Mouse (Mus musculus) limb, embryonic 10.5 days (tissue): ENCODE measurements around the gene Nkain1. TPM values are rescaled to one million over a fixed set of nuclear protein-coding genes. Genes with fewer than 3 reads are reported as not detected.
A peak's percentile ranks its signal among the peaks of the same experiment; 100 is the strongest.

Experiments used
- DNase-seq: peaks from one replicate; pipeline ENCODE4 v3.0.0-alpha.2; 2017; ENCODE audit warnings: low spot score
- H3K27ac ChIP-seq: fragments of 300-500 bp; sonication (generic); 2 replicates; pipeline ENCODE4 v1.5.1; 2016; ENCODE audit warnings: mild to moderate bottlenecking
- H3K27me3 ChIP-seq: fragments of 300-500 bp; sonication (generic); 2 replicates; pipeline ENCODE4 v1.6.1; 2016; ENCODE audit warnings: low read depth, mild to moderate bottlenecking; ENCODE audit not compliant: poor library complexity, severe bottlenecking
- H3K36me3 ChIP-seq: fragments of 300-500 bp; sonication (generic); 2 replicates; pipeline ENCODE4 v1.6.1; 2016; ENCODE audit warnings: mild to moderate bottlenecking, moderate library complexity
- H3K4me1 ChIP-seq: fragments of 300-500 bp; sonication (generic); 2 replicates; pipeline ENCODE4 v1.6.1; 2016
- H3K4me3 ChIP-seq: fragments of 300-500 bp; sonication (generic); 2 replicates; pipeline ENCODE4 v1.5.1; 2016; ENCODE audit warnings: mild to moderate bottlenecking, moderate library complexity
- H3K9me3 ChIP-seq: fragments of 300-500 bp; sonication (generic); replicated peaks from 2 replicates; pipeline ENCODE4 v1.6.1; 2016; ENCODE audit warnings: mild to moderate bottlenecking
- WGBS: fragments of 180-500 bp; shearing (Covaris S2); methylation state at CpG from one replicate; pipeline ENCODE4 v1.1.7; 2016; 5-methylcytosine and 5-hydroxymethylcytosine counted together
- polyA plus RNA-seq: library from polyadenylated mRNA; unstranded; fragments of >200 nt; fragmentation: Nextera tagmentation; extraction: Ambion mirVana; gene quantifications from 2 replicates; pipeline ENCODE4 v1.2.1, GENCODE M21; 2016

Nkain1 gene
- polyA plus RNA-seq, 1 experiment from 2014 or later = 4.8 TPM

- H3K9me3 ChIP-seq = no peaks in the 10 kb centered on the region
- H3K36me3 ChIP-seq = peaks cover 26% of the 10 kb centered on the region
- no peak overlapping the region for H3K27ac ChIP-seq
- H3K4me3 ChIP-seq = no peak overlapping the region
- H3K27me3 ChIP-seq = no peaks in the 10 kb centered on the region
- no peak for DNase-seq
- H3K4me1 ChIP-seq = peaks cover 51% of the 10 kb centered on the region
- 92% methylated on average over 9 of the region's 9 CpGs for WGBS
Measured at GRCm38 (mm10) chr4:130563260-130563756, 10.7 kb downstream of the Nkain1 start.

GRCm38 (mm10) chr4:130560576-130561310, 13.2 kb downstream of the Nkain1 start:
- Histone ChIP-seq H3K36me3 (peaks cover 29% of the 10 kb centered on the region), H3K4me3 (no peak overlapping the region), H3K27ac (peak overlapping the region; percentile 37; the same call in 1 of the 2 replicates), H3K9me3 (no peaks in the 10 kb centered on the region), H3K4me1 (peaks cover 59% of the 10 kb centered on the region), H3K27me3 (no peaks in the 10 kb centered on the region)
- 46% methylated on average over 11 of the region's 11 CpGs for WGBS
- DNase-seq = no peak

- WGBS = 93% methylated on average over 3 of the region's 3 CpGs
Measured at GRCm38 (mm10) chr4:130559220-130559619, 14.8 kb downstream of the Nkain1 start.

GRCm38 (mm10) chr4:130557852-130558251, 16.1 kb downstream of the Nkain1 start:
- no peak for DNase-seq
- no peak overlapping the region for H3K4me3 ChIP-seq
- peaks cover 51% of the 10 kb centered on the region for H3K4me1 ChIP-seq
- H3K36me3 ChIP-seq = peaks cover 28% of the 10 kb centered on the region
- H3K27me3 ChIP-seq = no peaks in the 10 kb centered on the region
- 85% methylated on average over 12 of the region's 12 CpGs for WGBS
- H3K9me3 ChIP-seq = no peaks in the 10 kb centered on the region
- no peak overlapping the region for H3K27ac ChIP-seq

More at GRCm38 (mm10) chr4:130559220-130559619, 14.8 kb downstream of the Nkain1 start:
- DNase-seq = no peak
- Histone ChIP-seq H3K4me1 (peaks cover 49% of the 10 kb centered on the region), H3K27me3 (no peaks in the 10 kb centered on the region), H3K9me3 (no peaks in the 10 kb centered on the region), H3K36me3 (peaks cover 34% of the 10 kb centered on the region), H3K4me3 (no peak overlapping the region), H3K27ac (no peak overlapping the region)

- peaks cover 60% of the 10 kb centered on the region for H3K4me1 ChIP-seq
- DNase-seq = no peak
- peaks cover 28% of the 10 kb centered on the region for H3K36me3 ChIP-seq
- no peak overlapping the region for H3K27ac ChIP-seq
- no peaks in the 10 kb centered on the region for H3K27me3 ChIP-seq
- WGBS = 60% methylated on average over 1 of the region's 1 CpGs
- H3K4me3 ChIP-seq = no peak overlapping the region
- H3K9me3 ChIP-seq = no peaks in the 10 kb centered on the region
Measured at GRCm38 (mm10) chr4:130556992-130557391, 17.0 kb downstream of the Nkain1 start.

- Histone ChIP-seq H3K27me3 (no peaks in the 10 kb centered on the region), H3K27ac (no peak overlapping the region), H3K4me1 (peaks cover 58% of the 10 kb centered on the region), H3K36me3 (peaks cover 28% of the 10 kb centered on the region), H3K9me3 (no peaks in the 10 kb centered on the region), H3K4me3 (no peak overlapping the region)
- WGBS = 56% methylated on average over 5 of the region's 5 CpGs
- no peak for DNase-seq
Measured at GRCm38 (mm10) chr4:130556224-130556623, 17.7 kb downstream of the Nkain1 start.

GRCm38 (mm10) chr4:130553121-130553448, 20.9 kb downstream of the Nkain1 start:
- Histone ChIP-seq H3K4me3 (no peak overlapping the region), H3K9me3 (no peaks in the 10 kb centered on the region), H3K4me1 (peaks cover 52% of the 10 kb centered on the region), H3K36me3 (peaks cover 18% of the 10 kb centered on the region), H3K27ac (peak overlapping the region; percentile 30; the same call in 1 of the 2 replicates), H3K27me3 (no peaks in the 10 kb centered on the region)
- no peak for DNase-seq
- 31% methylated on average over 6 of the region's 6 CpGs for WGBS

GRCm38 (mm10) chr4:130552312-130553120, 21.5 kb downstream of the Nkain1 start:
- H3K36me3 ChIP-seq = peaks cover 14% of the 10 kb centered on the region
- DNase-seq = peak; percentile 78
- H3K9me3 ChIP-seq = no peaks in the 10 kb centered on the region
- H3K27ac ChIP-seq = peak overlapping the region; percentile 30
- H3K4me3 ChIP-seq = no peak overlapping the region; the same call in 1 of the 2 replicates
- WGBS = 25% methylated on average over 8 of the region's 8 CpGs
- no peaks in the 10 kb centered on the region for H3K27me3 ChIP-seq
- peaks cover 55% of the 10 kb centered on the region for H3K4me1 ChIP-seq

GRCm38 (mm10) chr4:130550511-130550910, 23.5 kb downstream of the Nkain1 start:
- H3K27me3 ChIP-seq = no peaks in the 10 kb centered on the region
- WGBS = 90% methylated on average over 9 of the region's 9 CpGs
- H3K36me3 ChIP-seq = peaks cover 9% of the 10 kb centered on the region
- H3K4me1 ChIP-seq = peaks cover 59% of the 10 kb centered on the region
- H3K27ac ChIP-seq = no peak overlapping the region
- no peak for DNase-seq
- H3K4me3 ChIP-seq = no peak overlapping the region
- no peaks in the 10 kb centered on the region for H3K9me3 ChIP-seq

- no peak for DNase-seq
- H3K9me3 ChIP-seq = no peaks in the 10 kb centered on the region
- H3K36me3 ChIP-seq = peaks cover 6% of the 10 kb centered on the region
- H3K27ac ChIP-seq = no peak overlapping the region
- H3K4me1 ChIP-seq = peaks cover 64% of the 10 kb centered on the region
- no peaks in the 10 kb centered on the region for H3K27me3 ChIP-seq
- H3K4me3 ChIP-seq = no peak overlapping the region
- 87% methylated on average over 8 of the region's 8 CpGs for WGBS
Measured at GRCm38 (mm10) chr4:130549189-130549588, 24.8 kb downstream of the Nkain1 start.

GRCm38 (mm10) chr4:130546798-130547562, 27.0 kb downstream of the Nkain1 start:
- 15% methylated on average over 13 of the region's 13 CpGs for WGBS
- Histone ChIP-seq H3K36me3 (peaks cover 6% of the 10 kb centered on the region), H3K27me3 (no peaks in the 10 kb centered on the region), H3K4me1 (peaks cover 48% of the 10 kb centered on the region), H3K27ac (peak overlapping the region; percentile 27), H3K9me3 (no peaks in the 10 kb centered on the region), H3K4me3 (no peak overlapping the region)
- DNase-seq = peak; percentile 59

GRCm38 (mm10) chr4:130544392-130544791, 29.6 kb downstream of the Nkain1 start:
- Histone ChIP-seq H3K36me3 (peaks cover 10% of the 10 kb centered on the region), H3K27ac (no peak overlapping the region), H3K4me3 (no peak overlapping the region), H3K27me3 (no peaks in the 10 kb centered on the region), H3K4me1 (peaks cover 39% of the 10 kb centered on the region), H3K9me3 (no peaks in the 10 kb centered on the region)
- 71% methylated on average over 9 of the region's 9 CpGs for WGBS
- DNase-seq = no peak
